Mouse (Mus musculus) spleen, adult 2 months (tissue): ENCODE measurements around the gene Eml4. TPM values are rescaled to one million over a fixed set of nuclear protein-coding genes. Genes with fewer than 3 reads are reported as not detected.

Experiments
- DNase-seq, 2 experiments: peaks; one replicate each; pipeline versions ENCODE4 v3.0.0 to v3.0.0-alpha.2; 2012 to 2021; ENCODE audit warnings: low spot score in 2 of 2, low read depth in 1 of 2
- H3K27ac ChIP-seq: fragments of 200-500 bp; 2 replicates; pipeline ENCODE4 v1.5.1; 2012; ENCODE audit warnings: low read length, inconsistent platforms; ENCODE audit not compliant: insufficient read depth
- H3K27me3 ChIP-seq: fragments of 200-500 bp; 2 replicates; pipeline ENCODE4 v1.6.1; 2012; ENCODE audit warnings: mild to moderate bottlenecking, moderate library complexity, low read length, inconsistent platforms; ENCODE audit not compliant: control insufficient read depth, insufficient read depth
- H3K36me3 ChIP-seq: fragments of 200-500 bp; 2 replicates; pipeline ENCODE4 v1.6.1; 2012; ENCODE audit warnings: mild to moderate bottlenecking, low read length, inconsistent platforms; ENCODE audit not compliant: control insufficient read depth, insufficient read depth
- H3K4me1 ChIP-seq: fragments of 200-500 bp; 2 replicates; pipeline ENCODE4 v1.6.1; 2011; ENCODE audit warnings: inconsistent platforms; ENCODE audit not compliant: control insufficient read depth, insufficient read depth, insufficient read length
- H3K4me3 ChIP-seq: fragments of 200-500 bp; 2 replicates; pipeline ENCODE4 v1.5.1; 2011; ENCODE audit warnings: mild to moderate bottlenecking, inconsistent platforms; ENCODE audit not compliant: insufficient read depth, insufficient read length; ENCODE audit errors: extremely low read depth
- CTCF ChIP-seq: fragments of 200-500 bp; IDR thresholded peaks from 2 replicates; pipeline ENCODE4 v1.5.1; 2011; ENCODE audit warnings: mild to moderate bottlenecking, inconsistent platforms; ENCODE audit not compliant: insufficient read depth, insufficient read length, insufficient replicate concordance; ENCODE audit errors: extremely low read depth
- POLR2A ChIP-seq: fragments of 200-500 bp; IDR thresholded peaks from 2 replicates; pipeline ENCODE4 v1.6.1; 2011; ENCODE audit warnings: low read depth, low read length, inconsistent platforms
- WGBS: fragments of 180-500 bp; shearing (Covaris S2); methylation state at CpG from one replicate; pipeline ENCODE4 v1.1.7; 2018; 5-methylcytosine and 5-hydroxymethylcytosine counted together
- polyA plus RNA-seq: library from polyadenylated mRNA; depleted of rRNA; stranded (reverse); fragments of >200 nt; gene quantifications from 2 replicates; pipeline ENCODE4 v1.2.3, GENCODE M21; 2012

The Eml4 gene
- polyA plus RNA-seq, 1 experiment = 13.7 TPM

- Histone ChIP-seq H3K36me3 (no peaks in the 10 kb centered on the region), H3K27me3 (no peaks in the 10 kb centered on the region), H3K27ac (peak overlapping the region; percentile 90), H3K4me1 (peaks cover 17% of the 10 kb centered on the region), H3K4me3 (peak overlapping the region; percentile 93)
- DNase-seq = peak; percentile 86 to 94
- under 1% methylated on average over 33 of the region's 33 CpGs for WGBS
- TF ChIP-seq CTCF = no peak
- peak; percentile 37 for TF ChIP-seq POLR2A
These were observed 163.5 kb downstream of the Eml4 start for GRCm38 (mm10) chr17:83514213-83514701.

DNA sequence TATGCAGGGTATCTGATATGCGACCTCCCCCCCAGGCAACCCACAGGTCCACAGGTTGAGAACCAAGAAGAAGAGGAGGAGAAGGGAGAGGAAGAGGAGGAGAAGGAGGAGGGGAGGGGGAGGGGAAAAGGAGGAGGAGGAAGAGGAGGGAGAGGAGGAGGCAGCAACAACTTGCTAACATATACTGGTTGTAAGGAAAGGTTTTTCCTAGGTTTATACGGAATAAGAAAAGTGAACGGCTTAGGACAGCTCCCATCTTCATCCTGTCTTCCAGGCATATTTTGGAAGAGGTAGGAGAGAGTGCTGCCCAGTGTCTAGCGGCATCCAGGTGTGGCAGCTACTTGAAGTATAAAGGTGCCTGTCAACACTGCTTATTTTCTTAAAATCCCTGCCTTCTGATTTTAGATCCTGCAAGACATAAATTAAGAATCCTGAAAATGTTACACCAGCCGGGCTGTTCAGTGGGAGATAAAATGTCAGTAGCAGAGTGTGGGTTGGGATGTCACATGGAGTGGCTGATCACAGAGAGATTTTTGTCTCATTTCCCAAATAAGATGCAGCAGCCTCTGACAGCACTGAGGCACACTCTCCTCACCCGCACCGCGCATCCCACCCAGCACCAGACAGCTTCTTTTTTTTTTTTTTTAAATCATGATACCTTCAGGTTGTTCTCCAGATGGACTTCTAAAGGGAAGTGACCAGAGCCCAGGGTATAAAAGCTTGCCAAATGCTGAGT lies 166.7 kb downstream of the Eml4 start, which contains the start of gene Cox7a2l:
Cox7a2l (minus strand) TSS at position 51 of the 736 bp plus-strand sequence.
- Histone ChIP-seq H3K36me3 (no peaks in the 10 kb centered on the region), H3K4me3 (no peak within 1 kb of the TSS), H3K27ac (no peak within 1 kb of the TSS), H3K27me3 (no peaks in the 10 kb centered on the region), H3K4me1 (peaks cover 13% of the 10 kb centered on the region)
- TF ChIP-seq POLR2A (no peak), CTCF (no peak)
- no peak for DNase-seq
- 94% methylated on average over 8 of the region's 8 CpGs for WGBS

DNA sequence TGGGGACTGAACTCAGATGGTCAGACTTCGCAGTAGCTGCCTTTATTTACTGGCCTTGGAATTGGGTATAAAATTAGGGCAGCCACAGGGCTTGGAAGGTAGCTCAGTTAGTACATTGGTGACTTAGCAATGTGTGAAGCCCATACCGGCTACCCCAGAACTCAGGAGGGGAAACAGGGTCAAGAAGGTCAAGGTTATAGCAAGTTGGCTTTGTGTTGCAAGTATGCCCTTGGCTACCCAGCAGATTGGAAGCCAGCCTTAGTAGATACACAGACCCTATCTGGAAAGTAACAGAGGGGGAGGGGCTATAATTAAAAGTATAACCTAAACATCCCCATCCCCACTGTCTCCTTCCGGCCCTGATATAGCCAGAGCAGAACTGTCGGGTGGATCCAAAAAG lies 171.2 kb downstream of the Eml4 start:
- Histone ChIP-seq H3K4me3 (no peak overlapping the region), H3K4me1 (no peaks in the 10 kb centered on the region), H3K36me3 (no peaks in the 10 kb centered on the region), H3K27me3 (no peaks in the 10 kb centered on the region), H3K27ac (no peak overlapping the region)
- whole genome bisulfite sequencing = 94% methylated on average over 4 of the region's 4 CpGs
- DNase-seq = no peak
- TF ChIP-seq CTCF = no peak
- no peak for TF ChIP-seq POLR2A

GRCm38 (mm10) chr17:83522590-83523379 lies 172.1 kb downstream of the Eml4 start:
- no peaks in the 10 kb centered on the region for H3K36me3 ChIP-seq
- TF ChIP-seq POLR2A (no peak), CTCF (no peak)
- 87% methylated on average over 7 of the region's 7 CpGs for WGBS
- no peak for DNase-seq
- no peak overlapping the region for H3K27ac ChIP-seq
- no peaks in the 10 kb centered on the region for H3K27me3 ChIP-seq
- H3K4me3 ChIP-seq = no peak overlapping the region
- peaks cover 3% of the 10 kb centered on the region for H3K4me1 ChIP-seq

- Histone ChIP-seq H3K27ac (no peak overlapping the region), H3K36me3 (no peaks in the 10 kb centered on the region), H3K27me3 (no peaks in the 10 kb centered on the region), H3K4me1 (peaks cover 3% of the 10 kb centered on the region), H3K4me3 (no peak overlapping the region)
- WGBS = 71% methylated on average over 7 of the region's 7 CpGs
- no peak for TF ChIP-seq POLR2A
- TF ChIP-seq CTCF = no peak
- no peak for DNase-seq
These were observed 174.0 kb downstream of the Eml4 start for GRCm38 (mm10) chr17:83524753-83525152.

DNA sequence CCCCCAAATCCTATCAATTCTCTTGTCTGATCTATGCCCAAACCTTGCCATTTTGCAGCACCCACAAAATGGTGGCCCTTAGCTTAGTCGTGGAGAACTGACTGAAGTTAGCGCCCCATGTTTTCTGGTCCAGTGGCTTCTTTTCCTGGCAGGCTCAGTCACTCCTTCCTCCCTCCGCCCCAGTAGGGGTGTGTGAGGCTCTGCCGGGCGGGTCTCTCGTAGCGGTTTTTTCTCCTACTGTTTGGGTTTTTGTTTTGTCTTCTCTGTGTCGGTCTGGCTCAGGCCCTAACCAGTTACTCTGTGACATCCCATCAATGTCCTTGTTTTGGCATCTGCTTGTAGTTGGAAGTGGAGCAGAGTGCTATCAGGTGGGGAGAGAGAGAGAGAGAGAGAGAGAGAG lies 174.9 kb downstream of the Eml4 start:
- Histone ChIP-seq H3K36me3 (no peaks in the 10 kb centered on the region), H3K27ac (no peak overlapping the region), H3K4me1 (peaks cover 3% of the 10 kb centered on the region), H3K4me3 (no peak overlapping the region), H3K27me3 (no peaks in the 10 kb centered on the region)
- DNase-seq = no peak
- 18% methylated on average over 8 of the region's 8 CpGs for WGBS
- TF ChIP-seq POLR2A (no peak), CTCF (no peak)
